Mouse (Mus musculus) megakaryocyte, embryonic 14.5 days (primary cell): ENCODE results near the gene Ifna4.

Experiments
- FLI1 ChIP-seq: IDR thresholded peaks from 2 replicates; pipeline ENCODE4 v1.6.1; 2012; ENCODE audit warnings: low read length, inconsistent platforms, mixed read lengths
- GATA1 ChIP-seq: IDR thresholded peaks from 3 replicates; pipeline ENCODE4 v1.6.1; 2012; ENCODE audit warnings: mixed read lengths, low read length, inconsistent platforms, borderline replicate concordance

- TF ChIP-seq FLI1 (no peak), GATA1 (no peak)
Observed at GRCm38 (mm10) chr4:88872691-88873090, 31.0 kb downstream of the Ifna4 start.
